Mouse (Mus musculus): ENCODE data around the gene Rasgrp3.

GRCm38 (mm10) chr17:75440619-75441018 lies 4.9 kb downstream of the Rasgrp3 start:
- TF ChIP-seq CTCF (conservative IDR thresholded peaks at IDR 0.05; ENCODE audit: low read length) (no peak), NANOG (IDR thresholded peaks at IDR 0.05; ENCODE audit: borderline replicate concordance, low read length) (no peak)
